Mouse (Mus musculus) heart, postnatal 0 days (tissue): ENCODE measurements around the gene Elp5.

Experiments used
- CTCF ChIP-seq: IDR thresholded peaks from 2 replicates; pipeline ENCODE4 v1.5.1; 2016; ENCODE audit warnings: antibody characterized with exemption, control low read depth, low read depth
- EP300 ChIP-seq: IDR thresholded peaks from 2 replicates; pipeline ENCODE4 v1.6.1; 2016; ENCODE audit warnings: antibody characterized with exemption, low read depth

- TF ChIP-seq CTCF (no peak), EP300 (no peak)
Observed at GRCm38 (mm10) chr11:70017199-70017767, 35.0 kb upstream of the Elp5 start.
